Mouse (Mus musculus) lung, postnatal 14 days (tissue): Measurements from ENCODE around the gene Cox4i1.

Source experiments
- DNase-seq: peaks from one replicate; pipeline ENCODE4 v3.0.0; 2021

The Cox4i1 gene

GRCm38 (mm10) chr8:120696401-120697153 lies 28.6 kb downstream of the Cox4i1 start:
- DNase-seq, result peak; percentile 36

- DNase-seq, result peak; percentile 68
These were observed 29.3 kb downstream of the Cox4i1 start for GRCm38 (mm10) chr8:120697154-120697978.

GRCm38 (mm10) chr8:120697979-120698272 lies 29.9 kb downstream of the Cox4i1 start:
- DNase-seq, result peak; percentile 33

GRCm38 (mm10) chr8:120698426-120698825 lies 30.4 kb downstream of the Cox4i1 start:
- peak; percentile 26 for DNase-seq

- DNase-seq, result no peak
These were observed 31.1 kb downstream of the Cox4i1 start for GRCm38 (mm10) chr8:120699079-120699478.

GRCm38 (mm10) chr8:120699565-120699964 lies 31.5 kb downstream of the Cox4i1 start:
- no peak for DNase-seq

- no peak for DNase-seq
These were observed 32.0 kb downstream of the Cox4i1 start for GRCm38 (mm10) chr8:120700053-120700452.

- DNase-seq, result no peak
These were observed 33.9 kb downstream of the Cox4i1 start for GRCm38 (mm10) chr8:120701758-120702465.

GRCm38 (mm10) chr8:120704203-120704602 lies 36.2 kb downstream of the Cox4i1 start:
- DNase-seq, result peak; percentile 47

- DNase-seq, result no peak
These were observed 37.1 kb downstream of the Cox4i1 start for GRCm38 (mm10) chr8:120705163-120705562.

- DNase-seq, result no peak
These were observed 38.2 kb downstream of the Cox4i1 start for GRCm38 (mm10) chr8:120706193-120706592.

GRCm38 (mm10) chr8:120709176-120709575 lies 41.2 kb downstream of the Cox4i1 start:
- no peak for DNase-seq

GRCm38 (mm10) chr8:120715200-120715599 lies 47.2 kb downstream of the Cox4i1 start:
- DNase-seq, result no peak

- no peak for DNase-seq
These were observed 48.1 kb downstream of the Cox4i1 start for GRCm38 (mm10) chr8:120715996-120716680.

GRCm38 (mm10) chr8:120719586-120720236 lies 51.7 kb downstream of the Cox4i1 start:
- no peak for DNase-seq

- no peak for DNase-seq
These were observed 55.0 kb downstream of the Cox4i1 start for GRCm38 (mm10) chr8:120723025-120723424.
